Mouse (Mus musculus): ENCODE data around the gene Adipor1.

The Adipor1 gene

DNA sequence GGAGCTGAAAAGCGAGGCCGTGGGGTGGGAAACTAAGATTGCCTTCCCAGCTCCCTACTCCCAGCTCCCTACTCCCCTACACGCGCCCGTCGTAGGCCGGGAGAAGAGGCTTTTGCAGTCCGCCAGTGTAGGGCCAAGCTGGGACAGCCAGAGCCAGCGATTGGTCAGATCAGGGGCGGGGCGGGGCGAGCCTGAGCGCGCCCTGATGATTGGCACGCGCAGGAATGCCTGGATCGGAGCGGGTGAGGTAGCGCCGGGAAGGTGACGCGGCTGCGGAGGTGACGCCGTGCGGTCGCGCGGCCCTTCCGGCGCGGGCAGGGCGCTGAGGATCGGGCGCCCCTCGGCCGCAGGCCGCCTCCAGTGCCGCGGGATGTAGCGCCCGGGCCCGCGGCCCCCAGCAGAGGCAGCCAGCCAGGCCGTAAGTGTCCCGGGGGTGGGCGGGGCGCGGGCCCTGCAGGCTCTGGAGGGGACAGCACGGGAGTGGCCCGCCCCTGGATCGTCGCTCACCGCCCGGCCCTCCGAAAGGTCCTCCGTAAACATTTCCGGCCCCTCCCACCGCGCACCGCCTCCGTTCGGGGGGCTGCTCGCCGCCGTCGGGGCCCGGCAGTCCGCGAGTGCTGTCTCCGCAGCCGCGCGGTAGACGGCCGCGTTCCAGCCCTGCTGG lies at the start of gene Adipor1:
TSS of gene Adipor1 (plus strand) at position 211 of the 664 bp plus-strand sequence.
- peak; percentile 99 for DNase-seq

- DNase-seq: no peak
Measured at GRCm38 (mm10) chr1:134365491-134365890, 49.7 kb upstream of the Adipor1 start.

GRCm38 (mm10) chr1:134368777-134369337 lies 46.3 kb upstream of the Adipor1 start:
- peak; percentile 70 for DNase-seq

GRCm38 (mm10) chr1:134374124-134374523 lies 41.1 kb upstream of the Adipor1 start:
- DNase-seq: no peak

DNA sequence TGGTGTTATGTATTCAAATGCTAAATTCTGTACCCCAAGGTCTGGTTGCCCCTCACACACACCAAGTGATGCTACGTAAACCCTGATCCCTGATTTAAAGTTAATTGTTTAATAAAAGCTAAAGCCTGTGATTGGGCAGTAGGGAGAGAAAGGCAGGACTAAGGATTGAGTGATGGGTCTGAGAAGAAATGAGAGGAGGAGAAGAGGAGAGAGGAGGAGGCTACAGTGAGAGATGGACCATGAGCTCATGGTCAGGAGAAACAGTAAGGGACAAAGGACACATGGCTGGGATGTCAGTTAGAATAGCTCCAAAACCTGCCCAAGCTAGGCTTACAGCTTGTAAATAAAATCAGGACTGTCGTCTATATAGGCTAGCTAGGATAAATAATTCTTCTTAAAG lies 34.1 kb upstream of the Adipor1 start:
- no peak for DNase-seq

DNA sequence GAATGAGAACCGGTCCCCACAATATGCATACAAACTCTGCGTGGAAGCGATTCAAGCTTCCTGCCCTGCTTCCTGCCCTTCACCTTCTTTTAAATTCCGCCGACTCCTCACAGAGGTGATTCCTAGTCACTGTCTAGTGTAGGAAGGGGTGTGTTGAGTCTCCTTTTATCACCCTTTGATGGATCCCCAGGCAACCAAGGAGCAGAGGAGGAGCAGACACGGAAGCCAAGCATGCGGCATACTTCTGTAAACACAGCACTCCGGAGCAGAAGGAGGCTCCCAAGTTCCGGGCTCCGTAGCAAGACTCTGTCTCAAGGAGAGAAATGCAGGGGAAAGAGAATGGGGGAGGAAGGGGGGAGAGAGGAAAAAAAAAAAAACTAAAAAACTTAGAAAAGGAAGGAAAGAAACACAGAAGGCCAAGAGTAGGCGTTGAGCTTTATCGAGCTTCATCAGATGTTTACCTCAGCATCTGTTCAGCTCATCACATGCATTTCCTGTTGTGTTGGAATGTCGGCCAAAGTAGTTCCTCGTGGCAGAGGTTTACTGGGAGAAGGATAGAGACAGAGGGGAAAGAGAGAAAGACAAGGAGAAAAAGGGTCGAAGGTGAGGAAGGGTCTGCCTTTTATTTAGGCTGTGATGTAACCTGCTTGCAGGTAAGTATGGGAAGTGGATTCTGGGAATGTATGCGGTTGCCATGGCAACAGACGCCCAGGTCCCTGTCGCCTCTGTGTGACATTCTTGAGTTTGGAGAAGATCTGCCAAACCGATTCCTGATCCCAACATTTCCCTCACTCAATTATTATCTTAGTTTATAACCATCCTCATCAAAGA lies 33.2 kb upstream of the Adipor1 start:
- DNase-seq: no peak

GRCm38 (mm10) chr1:134384581-134384980 lies 30.6 kb upstream of the Adipor1 start:
- no peak for DNase-seq

GRCm38 (mm10) chr1:134385176-134385575 lies 30.0 kb upstream of the Adipor1 start:
- no peak for DNase-seq

DNA sequence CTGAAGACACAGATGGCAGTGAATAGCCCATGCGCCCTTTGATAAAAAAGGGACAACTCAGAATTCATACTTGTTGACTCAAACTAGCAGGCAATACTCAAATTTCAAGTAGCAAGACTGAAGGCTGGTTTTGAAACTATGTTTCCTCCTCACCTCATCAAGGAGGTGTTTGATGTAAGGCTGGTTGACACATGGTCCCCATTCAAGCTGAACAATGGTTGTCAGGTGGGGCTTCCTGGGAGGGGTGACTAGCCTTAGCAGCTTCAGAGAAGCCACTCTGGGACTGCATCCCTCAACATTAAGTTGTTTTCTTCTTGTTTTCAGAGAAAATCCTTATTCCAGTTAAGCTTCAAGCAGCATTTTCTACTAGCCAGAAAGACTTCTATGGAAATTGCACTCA lies 29.5 kb upstream of the Adipor1 start, which contains the start of gene 4933406M09Rik:
TSS of gene 4933406M09Rik (plus strand) at position 275 of the 400 bp plus-strand sequence.
- DNase-seq: no peak

DNA sequence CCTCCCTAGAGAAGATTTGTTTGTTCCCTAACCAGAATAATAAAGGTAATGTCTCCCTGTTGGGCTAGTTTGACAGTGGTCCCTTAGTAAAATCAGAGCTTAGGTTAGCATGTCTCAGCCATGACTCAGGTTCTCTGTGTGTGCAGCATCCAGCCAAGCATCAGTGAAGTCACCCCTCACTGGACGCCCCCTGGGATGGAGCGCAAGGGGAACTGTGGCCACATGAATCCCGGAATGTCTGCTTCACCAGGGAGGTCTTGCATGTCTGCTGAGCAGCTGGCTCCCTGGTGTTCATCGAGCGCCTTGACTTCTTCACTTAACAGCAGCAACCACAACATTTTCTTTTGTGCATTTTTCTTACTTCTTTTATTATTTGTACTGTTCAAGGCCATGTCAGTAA lies 21.4 kb upstream of the Adipor1 start:
- no peak for DNase-seq

GRCm38 (mm10) chr1:134398210-134398609 lies 17.0 kb upstream of the Adipor1 start:
- no peak for DNase-seq

GRCm38 (mm10) chr1:134399735-134400134 lies 15.4 kb upstream of the Adipor1 start:
- no peak for DNase-seq

- DNase-seq: peak; percentile 93
Measured at GRCm38 (mm10) chr1:134405509-134406413, 9.4 kb upstream of the Adipor1 start, which contains the start of gene Cyb5r1. Gene Cyb5r1 (plus strand): TSS chr1:134405559.

- no peak for DNase-seq
Measured at GRCm38 (mm10) chr1:134406414-134406771, 8.8 kb upstream of the Adipor1 start.

GRCm38 (mm10) chr1:134408080-134408479 lies 7.1 kb upstream of the Adipor1 start:
- no peak for DNase-seq

GRCm38 (mm10) chr1:134411706-134412629 lies 3.2 kb upstream of the Adipor1 start:
- DNase-seq: no peak

DNA sequence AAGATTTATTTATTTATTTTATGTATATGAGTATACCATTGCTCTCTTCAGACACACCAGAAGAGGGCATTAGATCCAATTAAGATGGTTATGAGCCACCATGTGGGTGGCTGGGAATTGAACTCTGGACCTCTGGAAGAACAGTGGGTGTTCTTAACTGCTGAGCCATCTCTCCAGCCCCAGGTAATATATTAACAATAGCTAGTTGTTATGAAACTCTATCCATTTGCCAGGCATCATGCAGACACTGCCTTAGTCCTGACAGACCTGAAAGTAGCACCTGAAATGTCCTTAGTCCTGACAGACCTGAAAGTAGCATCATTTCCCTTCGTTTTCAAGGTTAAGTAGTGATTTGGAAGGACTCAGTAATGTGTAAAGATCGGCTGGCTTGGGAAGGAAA lies 1.1 kb upstream of the Adipor1 start:
- no peak for DNase-seq

GRCm38 (mm10) chr1:134414501-134415167 lies 544 bp upstream of the Adipor1 start:
- DNase-seq: no peak

DNA sequence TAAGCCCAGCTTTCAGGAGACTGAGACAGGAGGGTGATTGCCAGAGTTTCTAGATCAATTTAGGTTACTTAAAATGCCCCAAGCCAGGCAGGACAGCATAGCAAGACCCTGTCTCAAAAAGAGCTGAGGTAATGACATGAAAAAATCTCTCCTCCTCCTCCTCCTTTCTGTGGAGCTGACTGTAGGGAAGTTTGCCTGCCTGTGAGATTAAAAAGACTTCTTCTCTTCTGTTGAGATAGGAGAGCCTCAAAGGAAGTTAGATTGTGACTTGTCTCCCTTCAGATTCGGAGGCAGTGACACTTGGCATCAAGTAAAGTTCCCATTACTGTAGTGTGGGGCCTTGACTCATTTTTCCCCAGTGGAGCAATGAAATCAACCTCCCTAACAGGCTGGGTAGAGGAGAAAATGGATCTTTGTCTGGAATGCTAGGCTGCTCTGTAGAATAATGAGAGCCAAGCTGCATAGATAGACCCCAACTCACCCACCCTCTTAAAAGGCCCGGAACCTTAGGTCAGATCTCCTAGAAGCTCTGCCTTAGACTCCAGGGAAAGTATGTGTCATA lies 3.3 kb downstream of the Adipor1 start:
- no peak for DNase-seq

DNA sequence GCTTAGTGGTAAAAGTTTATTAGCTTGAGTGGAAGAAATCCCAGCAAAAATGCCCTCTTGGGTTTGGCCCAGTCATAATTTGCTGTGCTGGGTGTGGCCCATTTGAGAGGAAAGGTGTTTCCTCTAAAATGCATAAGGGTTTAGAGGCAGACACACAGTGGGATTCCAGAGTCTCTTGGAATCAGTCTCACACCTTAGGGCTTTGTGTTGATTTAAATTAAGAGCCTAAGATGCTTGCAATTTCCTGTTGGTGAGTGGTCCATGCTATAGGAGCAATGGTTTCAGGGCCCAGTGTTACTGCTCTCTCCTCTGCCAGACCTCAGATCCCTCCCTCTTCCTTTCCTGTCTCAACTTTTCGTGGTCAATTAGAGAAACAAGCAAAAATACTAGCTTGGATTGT lies 4.0 kb downstream of the Adipor1 start:
- peak; percentile 39 for DNase-seq

Data from liver (tissue).